Mouse (Mus musculus): ENCODE results near the gene Gm49721.
A peak's percentile ranks its signal among the peaks of the same experiment; 100 is the strongest.
"Not testable (repeated sequence)": the region's sequence is repeated elsewhere in the genome, so short reads cannot be mapped to it uniquely, and the experiment has no call there.

Gm49721 gene

GRCm38 (mm10) chr17:6978287-6979248 lies at the start of gene Gm49721:
Gene Gm49721, plus strand, starts transcription at chr17:6978904.
- DNase-seq, result peak; percentile 66

GRCm38 (mm10) chr17:6931625-6932024 lies 47.1 kb upstream of the Gm49721 start:
- DNase-seq, result not testable (repeated sequence)

GRCm38 (mm10) chr17:6942560-6942959 lies 36.1 kb upstream of the Gm49721 start:
- DNase-seq, result not testable (repeated sequence)

- not testable (repeated sequence) for DNase-seq
Observed at GRCm38 (mm10) chr17:6947637-6947983, 31.1 kb upstream of the Gm49721 start.

GRCm38 (mm10) chr17:6947984-6948768 lies 30.5 kb upstream of the Gm49721 start, which contains the start of gene Rsph3b:
Gene Rsph3b, minus strand, starts transcription at chr17:6948682.
- peak; percentile 69 for DNase-seq

- not testable (repeated sequence) for DNase-seq
Observed at GRCm38 (mm10) chr17:6948769-6949228, 29.9 kb upstream of the Gm49721 start.

GRCm38 (mm10) chr17:6958881-6959280 lies 19.8 kb upstream of the Gm49721 start:
- DNase-seq, result peak; percentile 21

- DNase-seq, result not testable (repeated sequence)
Observed at GRCm38 (mm10) chr17:6959543-6960259, 19.0 kb upstream of the Gm49721 start.

- DNase-seq, result not testable (repeated sequence)
Observed at GRCm38 (mm10) chr17:6960349-6960748, 18.4 kb upstream of the Gm49721 start.

- DNase-seq, result peak; percentile 64
Observed at GRCm38 (mm10) chr17:6960776-6961175, 17.9 kb upstream of the Gm49721 start, which contains the start of gene Tagap1. Gene Tagap1, minus strand, starts transcription at chr17:6961156.

- peak; percentile 48 for DNase-seq
Observed at GRCm38 (mm10) chr17:6961181-6962000, 17.3 kb upstream of the Gm49721 start.

GRCm38 (mm10) chr17:6962339-6962738 lies 16.4 kb upstream of the Gm49721 start:
- DNase-seq, result peak; percentile 27

GRCm38 (mm10) chr17:6962936-6963335 lies 15.8 kb upstream of the Gm49721 start:
- peak; percentile 23 for DNase-seq

GRCm38 (mm10) chr17:6965364-6965763 lies 13.3 kb upstream of the Gm49721 start:
- not testable (repeated sequence) for DNase-seq

GRCm38 (mm10) chr17:6967673-6968072 lies 11.0 kb upstream of the Gm49721 start:
- not testable (repeated sequence) for DNase-seq

- DNase-seq, result not testable (repeated sequence)
Observed at GRCm38 (mm10) chr17:6970334-6970733, 8.4 kb upstream of the Gm49721 start, which contains the start of gene Rnaset2b. Gene Rnaset2b, plus strand, starts transcription at chr17:6970634.

- DNase-seq, result not testable (repeated sequence)
Observed at GRCm38 (mm10) chr17:6971238-6971637, 7.5 kb upstream of the Gm49721 start.

GRCm38 (mm10) chr17:6972836-6973396 lies 5.8 kb upstream of the Gm49721 start:
- DNase-seq, result not testable (repeated sequence)

- not testable (repeated sequence) for DNase-seq
Observed at GRCm38 (mm10) chr17:6974985-6975384, 3.7 kb upstream of the Gm49721 start.

- not testable (repeated sequence) for DNase-seq
Observed at GRCm38 (mm10) chr17:6979380-6979779, 676 bp downstream of the Gm49721 start.

GRCm38 (mm10) chr17:6980144-6980543 lies 1.4 kb downstream of the Gm49721 start:
- DNase-seq, result not testable (repeated sequence)
